Mouse (Mus musculus): ENCODE results near the gene Tmeff2. TPM values are rescaled to one million over a fixed set of nuclear protein-coding genes. Genes with fewer than 3 reads are reported as not detected.
A peak's percentile ranks its signal among the peaks of the same experiment; 100 is the strongest.

The Tmeff2 gene
- total and polyA plus RNA-seq, 2 experiments from 2014 or later = 37.8 to 62.1 TPM

DNA sequence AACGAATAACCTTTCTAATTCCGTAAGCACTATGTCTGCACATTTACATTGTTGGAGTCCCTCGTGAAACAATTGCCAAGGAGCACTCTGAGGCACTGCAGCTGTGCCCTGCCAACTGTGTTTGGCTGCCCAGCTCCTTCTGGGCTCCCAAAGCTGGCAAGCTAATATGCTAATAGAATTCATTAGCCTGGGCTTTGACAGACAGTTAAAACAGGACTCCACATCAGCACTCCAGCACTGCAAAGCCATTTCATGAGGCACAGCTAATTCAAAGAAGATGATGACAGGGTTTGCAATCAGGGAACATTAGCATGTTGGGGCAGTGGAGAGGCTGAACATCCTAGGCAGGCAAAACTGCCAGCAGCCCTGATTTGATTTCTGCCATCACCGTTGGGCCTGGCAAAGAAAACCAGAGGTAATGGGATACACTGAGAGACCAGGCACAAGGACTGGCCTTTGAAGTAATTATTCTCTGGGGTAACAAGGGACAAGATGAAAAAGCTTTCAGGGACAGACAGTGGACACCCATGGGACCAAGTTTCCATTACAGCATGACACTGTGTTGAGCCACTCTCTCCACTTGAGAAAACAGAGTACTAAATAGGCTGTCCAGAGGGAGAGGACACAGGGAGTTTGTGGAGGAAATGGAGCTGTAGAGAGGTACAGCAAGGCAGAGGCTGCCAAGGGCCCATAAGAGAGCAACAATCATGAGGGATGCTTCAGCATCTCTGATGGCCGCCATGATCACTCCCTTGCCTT lies 316.0 kb downstream of the Tmeff2 start:
- no peak overlapping the region for H3K9ac ChIP-seq (replicated peaks; ENCODE audit: low read length)
- no peaks in the 10 kb centered on the region for H3K9me3 ChIP-seq (ENCODE audit: low read length)
- WGBS = 25% methylated on average over 5 of the region's 5 CpGs
- H3K36me3 ChIP-seq (ENCODE audit: insufficient read depth, low read length) = no peaks in the 10 kb centered on the region
- TF ChIP-seq CTCF (IDR thresholded peaks at IDR 0.05; ENCODE audit: low read depth) = no peak
- no peak overlapping the region for H3K4me3 ChIP-seq (ENCODE audit: low read length)
- DNase-seq (ENCODE audit: low spot score) (peak; percentile 74), ATAC-seq (peak; percentile 84)
- H3K27ac ChIP-seq = no peak overlapping the region
- H3K4me1 ChIP-seq (ENCODE audit: insufficient read depth, low read length) = peaks cover 6% of the 10 kb centered on the region; the same call in 1 of the 2 replicates
- H3K4me2 ChIP-seq (ENCODE audit: low read depth, low read length) = no peak overlapping the region
- H3K27me3 ChIP-seq (ENCODE audit: insufficient read depth, low read length) = no peaks in the 10 kb centered on the region

GRCm38 (mm10) chr1:51217227-51217626 lies 316.8 kb downstream of the Tmeff2 start:
- Histone ChIP-seq H3K36me3 (ENCODE audit: insufficient read depth, low read length) (no peaks in the 10 kb centered on the region), H3K4me1 (ENCODE audit: insufficient read depth, low read length) (peaks cover 6% of the 10 kb centered on the region; the same call in 1 of the 2 replicates), H3K9me3 (ENCODE audit: low read length) (no peaks in the 10 kb centered on the region), H3K4me3 (ENCODE audit: low read length) (no peak overlapping the region), H3K27ac (no peak overlapping the region), H3K9ac (replicated peaks; ENCODE audit: low read length) (no peak overlapping the region), H3K4me2 (ENCODE audit: low read depth, low read length) (no peak overlapping the region), H3K27me3 (ENCODE audit: insufficient read depth, low read length) (no peaks in the 10 kb centered on the region)
- DNase-seq (ENCODE audit: low spot score) (no peak), ATAC-seq (no peak)
- 81% methylated on average over 7 of the region's 7 CpGs for WGBS
- TF ChIP-seq CTCF (IDR thresholded peaks at IDR 0.05; ENCODE audit: low read depth) = no peak

GRCm38 (mm10) chr1:51225156-51225555 lies 324.7 kb downstream of the Tmeff2 start:
- no peaks in the 10 kb centered on the region for H3K27me3 ChIP-seq (ENCODE audit: insufficient read depth, low read length)
- 77% methylated on average over 7 of the region's 7 CpGs for WGBS
- H3K9ac ChIP-seq (replicated peaks; ENCODE audit: low read length) = no peak overlapping the region
- no peak for TF ChIP-seq CTCF (IDR thresholded peaks at IDR 0.05; ENCODE audit: low read depth)
- H3K9me3 ChIP-seq (ENCODE audit: low read length) = no peaks in the 10 kb centered on the region
- H3K27ac ChIP-seq = no peak overlapping the region
- DNase-seq (ENCODE audit: low spot score) (no peak), ATAC-seq (no peak)
- H3K4me2 ChIP-seq (ENCODE audit: low read depth, low read length) = no peak overlapping the region
- no peak overlapping the region for H3K4me3 ChIP-seq (ENCODE audit: low read length)
- H3K4me1 ChIP-seq (ENCODE audit: insufficient read depth, low read length) = no peaks in the 10 kb centered on the region
- H3K36me3 ChIP-seq (ENCODE audit: insufficient read depth, low read length) = no peaks in the 10 kb centered on the region

Small RNAs within 50 kb of the gene (microRNA-seq; reads per million reads assigned to microRNA genes)
- gene Gm25736 = 0 reads per million in 2 experiments

All from hindbrain, postnatal 0 days (tissue).